Comparison of ENCODE assay signal across 8 mouse cellular contexts in the genomic region with DNA sequence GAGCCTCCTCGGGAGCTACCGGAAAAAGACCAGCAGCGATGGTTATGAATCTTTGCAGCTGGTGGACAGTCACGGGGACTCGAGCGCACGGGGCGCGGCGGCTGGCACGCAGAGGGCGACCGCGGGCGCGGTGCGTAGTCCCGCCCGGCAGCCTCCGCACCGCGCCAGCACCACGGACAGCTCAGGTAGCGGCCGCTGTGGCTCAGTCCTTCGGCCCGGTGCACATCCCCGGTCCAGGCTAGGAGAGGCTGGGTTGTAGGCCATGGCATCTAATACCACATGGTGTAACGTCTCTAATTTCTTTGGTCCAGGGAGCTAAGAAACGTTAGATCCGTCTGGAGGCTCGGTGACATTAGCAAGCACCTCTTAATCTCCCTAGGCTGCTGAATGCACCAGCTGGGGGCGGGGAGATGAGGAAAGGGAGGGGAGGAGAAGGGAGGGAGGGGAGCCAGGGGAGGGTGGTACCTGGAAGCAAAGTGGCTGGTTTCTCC. TPM values are rescaled to one million over a fixed set of nuclear protein-coding genes. Genes with fewer than 3 reads are reported as not detected.
A peak's percentile ranks its signal among the peaks of the same experiment; 100 is the strongest.
DNase-seq lines count a peak whose midpoint lies in the region; ATAC-seq and TF ChIP-seq lines count a peak whose summit lies in the region.

No protein-coding gene starts in this region.

- peak overlapping the region; percentile 81 for H3K4me2 ChIP-seq in forebrain, embryonic 13.5 days
- H3K4me2 ChIP-seq in hindbrain, embryonic 16.5 days (ENCODE audit: low read length), result peak overlapping the region; percentile 62
- H3K4me2 ChIP-seq in liver, embryonic 14.5 days (ENCODE audit: low read depth), result peak overlapping the region; percentile 31; the same call in 1 of the 2 replicates
- peak overlapping the region; percentile 84 for H3K4me2 ChIP-seq in neural tube, embryonic 12.5 days (replicated peaks)

- 0% methylated on average over 33 of the region's 33 CpGs for WGBS in forebrain, embryonic 13.5 days
- WGBS in hindbrain, embryonic 16.5 days, result 0% methylated on average over 33 of the region's 33 CpGs
- under 1% methylated on average over 32 of the region's 33 CpGs for WGBS in liver, embryonic 14.5 days (ENCODE audit: insufficient replicate concordance)
- 1% methylated on average over 33 of the region's 33 CpGs for WGBS in neural tube, embryonic 12.5 days

- peaks cover 17% of the 10 kb centered on the region; the same call in 1 of the 2 replicates for H3K4me1 ChIP-seq in forebrain, embryonic 13.5 days
- peaks cover 17% of the 10 kb centered on the region for H3K4me1 ChIP-seq in hindbrain, embryonic 16.5 days (ENCODE audit: control insufficient read depth, insufficient read depth, low read depth, low read length)
- H3K4me1 ChIP-seq in liver, embryonic 14.5 days (replicated peaks; ENCODE audit: control insufficient read depth in 2 of 2, insufficient read depth in 2 of 2, low read length in 1 of 2), result no peaks in the 10 kb centered on the region
- H3K4me1 ChIP-seq in neural tube, embryonic 12.5 days, result peaks cover 6% of the 10 kb centered on the region; the same call in 1 of the 2 replicates

- H3K27me3 ChIP-seq in forebrain, embryonic 13.5 days, result no peaks in the 10 kb centered on the region
- H3K27me3 ChIP-seq in hindbrain, embryonic 16.5 days (replicated peaks; ENCODE audit: control insufficient read depth, insufficient read depth, low read length), result no peaks in the 10 kb centered on the region
- peaks cover 25% of the 10 kb centered on the region for H3K27me3 ChIP-seq in liver, embryonic 14.5 days (ENCODE audit: control insufficient read depth, insufficient read depth, low read length)
- H3K27me3 ChIP-seq in neural tube, embryonic 12.5 days (replicated peaks), result no peaks in the 10 kb centered on the region

- DNase-seq in CD4-positive, CD25-positive, alpha-beta regulatory T cell, adult 2 months (ENCODE audit: low read depth, low spot score), result peak; percentile 12
- peak in 2 of 3 experiments; percentile 0 to 2 for DNase-seq in liver, embryonic 14.5 days (ENCODE audit: low read depth in 3 of 3, low spot score in 3 of 3)
- peak; percentile 60 for DNase-seq in thymus, postnatal 4 days

- H3K9me3 ChIP-seq in forebrain, embryonic 13.5 days (replicated peaks), result no peaks in the 10 kb centered on the region
- H3K9me3 ChIP-seq in hindbrain, embryonic 16.5 days (ENCODE audit: control insufficient read depth, low read length), result no peaks in the 10 kb centered on the region
- H3K9me3 ChIP-seq in liver, embryonic 14.5 days (ENCODE audit: control insufficient read depth, low read length), result no peaks in the 10 kb centered on the region
- no peaks in the 10 kb centered on the region for H3K9me3 ChIP-seq in neural tube, embryonic 12.5 days

- TF ChIP-seq EP300 in liver, embryonic 14.5 days (IDR thresholded peaks at IDR 0.05; ENCODE audit: low read depth), result no peak

- TF ChIP-seq CTCF in liver, embryonic 14.5 days (IDR thresholded peaks at IDR 0.05; ENCODE audit: low read depth), result no peak

- H3K4me3 ChIP-seq in forebrain, embryonic 13.5 days, result peak overlapping the region; percentile 61
- H3K4me3 ChIP-seq in hindbrain, embryonic 16.5 days (ENCODE audit: low read length), result peak overlapping the region; percentile 62
- H3K4me3 ChIP-seq in liver, embryonic 14.5 days (ENCODE audit: insufficient read depth in 1 of 2, low read depth in 2 of 2, low read length in 2 of 2), result no peak overlapping the region
- H3K4me3 ChIP-seq in neural tube, embryonic 12.5 days, result peak overlapping the region; percentile 56

- peak overlapping the region; percentile 77 for H3K9ac ChIP-seq in forebrain, embryonic 13.5 days
- peak overlapping the region; percentile 73 for H3K9ac ChIP-seq in hindbrain, embryonic 16.5 days (ENCODE audit: low read depth, low read length)
- H3K9ac ChIP-seq in liver, embryonic 14.5 days (replicated peaks), result no peak overlapping the region
- peak overlapping the region; percentile 69 for H3K9ac ChIP-seq in neural tube, embryonic 12.5 days

- ATAC-seq in CD4-positive, CD25-positive, alpha-beta regulatory T cell, adult 4 months, result no peak
- peak; percentile 75 for ATAC-seq in cerebellum, adult (ENCODE audit: insufficient number of reproducible peaks, low FRiP score, low TSS enrichment)
- ATAC-seq in forebrain, embryonic 13.5 days, result peak; percentile 78
- ATAC-seq in hindbrain, embryonic 16.5 days, result peak; percentile 82
- ATAC-seq in liver, embryonic 14.5 days (ENCODE audit: insufficient read depth), result no peak
- peak; percentile 79 for ATAC-seq in neural tube, embryonic 12.5 days (ENCODE audit: low FRiP score, low read depth)

- peak overlapping the region; percentile 91 for H3K27ac ChIP-seq in forebrain, embryonic 13.5 days
- H3K27ac ChIP-seq in hindbrain, embryonic 16.5 days (ENCODE audit: low read depth, low read length), result peak overlapping the region; percentile 94
- no peak overlapping the region for H3K27ac ChIP-seq in liver, embryonic 14.5 days
- H3K27ac ChIP-seq in neural tube, embryonic 12.5 days, result peak overlapping the region; percentile 87

- H3K36me3 ChIP-seq in forebrain, embryonic 13.5 days (ENCODE audit: poor library complexity, severe bottlenecking), result no peaks in the 10 kb centered on the region
- no peaks in the 10 kb centered on the region for H3K36me3 ChIP-seq in hindbrain, embryonic 16.5 days (ENCODE audit: control insufficient read depth, insufficient read depth, low read length)
- no peaks in the 10 kb centered on the region for H3K36me3 ChIP-seq in liver, embryonic 14.5 days (replicated peaks; ENCODE audit: control insufficient read depth, insufficient read depth, low read depth)
- H3K36me3 ChIP-seq in neural tube, embryonic 12.5 days, result no peaks in the 10 kb centered on the region

RNA-seq across cellular contexts. Expression of a gene that starts 54.3 kb away (rescaled TPM):
- polyA plus RNA-seq in CD4-positive, CD25-positive, alpha-beta regulatory T cell, adult 4 months (2017; shearing (Covaris generic)), result 1 to 10 TPM; 2.3 to 3.1 TPM
- 10.8 and 13.2 TPM in 2 replicates for polyA plus RNA-seq in forebrain, embryonic 13.5 days (2015; fragmentation: Nextera tagmentation; extraction: Ambion mirVana)
- 66.1 and 68.1 TPM in 2 replicates for polyA plus RNA-seq in hindbrain, embryonic 16.5 days (2015; fragmentation: Nextera tagmentation; extraction: Ambion mirVana)
- polyA plus RNA-seq in liver, embryonic 14.5 days (2012; rRNA removed), result 0.15 and 0.16 TPM in 2 replicates
- polyA plus RNA-seq in liver, embryonic 14.5 days (2014; fragmentation: Nextera tagmentation; extraction: Ambion mirVana), result 0.08 and 0.16 TPM in 2 replicates
- polyA plus RNA-seq in neural tube, embryonic 12.5 days (2016; fragmentation: Nextera tagmentation; extraction: Ambion mirVana), result 17.8 and 22.6 TPM in 2 replicates

Comparison
In these comparisons a context has a peak if more than half of its experiments do, and no peak if none do; other contexts are left out.
1. DNase-seq: peak in every context shown above with its lines; median percentile 60 in thymus, postnatal 4 days; 12 in CD4-positive, CD25-positive, alpha-beta regulatory T cell, adult 2 months; 1 in liver, embryonic 14.5 days.
2. ATAC-seq: peak in cerebellum, adult (single experiment), forebrain, embryonic 13.5 days (single experiment), hindbrain, embryonic 16.5 days (single experiment) and neural tube, embryonic 12.5 days (single experiment); none in CD4-positive, CD25-positive, alpha-beta regulatory T cell, adult 4 months (single experiment) and liver, embryonic 14.5 days (single experiment).
3. H3K4me2 ChIP-seq: peak in every context shown above with its lines; median percentile 84 in neural tube, embryonic 12.5 days; 81 in forebrain, embryonic 13.5 days; 62 in hindbrain, embryonic 16.5 days; 31 in liver, embryonic 14.5 days.
4. H3K4me3 ChIP-seq: peak in forebrain, embryonic 13.5 days (single experiment), hindbrain, embryonic 16.5 days (single experiment) and neural tube, embryonic 12.5 days (single experiment); none in liver, embryonic 14.5 days (0 of 2).